Mouse (Mus musculus) 3134 (cell line): Measurements from ENCODE around the gene Ost4.

Experiments
- DNase-seq: peaks from one replicate; pipeline ENCODE4 v3.0.0-alpha.2; 2011; ENCODE audit warnings: low spot score; ENCODE audit not compliant: insufficient read length; ENCODE audit errors: extremely low read depth

Gene Ost4

DNA sequence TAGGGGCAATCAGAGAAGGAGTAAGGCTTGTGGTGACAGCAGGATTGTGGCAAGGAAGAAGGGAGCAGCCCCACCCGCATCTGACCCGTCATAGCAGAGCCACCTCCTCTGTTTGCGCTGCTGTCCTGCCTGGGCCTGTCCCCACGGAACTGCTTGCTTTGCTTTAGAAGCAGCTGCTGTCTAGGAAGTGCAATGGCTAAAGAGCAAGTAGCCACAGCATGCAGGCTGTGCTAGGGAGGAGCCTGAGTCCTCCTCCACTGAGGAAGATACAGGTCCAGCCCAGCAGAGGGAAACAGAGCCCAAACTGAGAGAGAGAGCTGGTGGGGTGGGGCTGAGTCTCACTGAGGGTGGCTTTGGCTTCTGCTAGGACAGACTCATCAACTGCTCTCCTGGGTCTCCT lies 43.7 kb downstream of the Ost4 start:
- DNase-seq, result no peak

DNA sequence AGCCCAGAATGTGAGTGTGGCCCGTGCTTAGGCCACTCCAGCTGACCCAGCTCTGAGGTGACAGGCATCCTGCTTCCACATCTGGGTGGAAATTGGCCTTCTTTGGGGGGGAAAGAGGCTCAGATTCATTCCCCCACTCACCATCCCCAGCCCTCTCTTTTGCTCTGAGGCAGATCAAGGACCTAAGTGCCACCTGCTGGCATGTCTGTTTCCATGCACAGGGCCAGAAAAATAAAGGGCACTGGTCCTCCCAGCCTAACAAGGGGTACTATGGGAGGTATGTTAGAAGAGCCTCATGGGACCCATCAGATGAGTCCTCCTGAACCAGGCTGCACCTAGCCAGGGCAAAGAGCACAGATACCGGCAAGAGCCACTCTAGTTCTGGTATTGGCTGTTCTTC lies 51.5 kb downstream of the Ost4 start:
- no peak for DNase-seq
